Mouse (Mus musculus): ENCODE measurements at regions not wholly inside any gene's neighbourhood (a gene's known extent, or its start where the extent isn't known, plus 50 kb on each side); places are given as distances from the start of the nearest gene placed in this dataset.

- DNase-seq (ENCODE audit: extremely low spot score, low spot score) = no peak
- Histone ChIP-seq H3K27me3 (ENCODE audit: poor library complexity, severe bottlenecking) (no peaks in the 10 kb centered on the region), H3K4me3 (no peak overlapping the region), H3K4me1 (no peaks in the 10 kb centered on the region), H3K36me3 (replicated peaks) (no peaks in the 10 kb centered on the region), H3K9me3 (no peaks in the 10 kb centered on the region), H3K27ac (no peak overlapping the region)
- 88% methylated on average over 3 of the region's 3 CpGs for WGBS
These were observed 50.8 kb upstream of the Rpl10-ps3 start for GRCm38 (mm10) chr9:50395543-50395942.

- Histone ChIP-seq H3K4me1 (no peaks in the 10 kb centered on the region), H3K9me3 (no peaks in the 10 kb centered on the region), H3K27ac (no peak overlapping the region), H3K4me3 (no peak overlapping the region), H3K36me3 (replicated peaks) (no peaks in the 10 kb centered on the region), H3K27me3 (ENCODE audit: poor library complexity, severe bottlenecking) (no peaks in the 10 kb centered on the region)
- DNase-seq (ENCODE audit: extremely low spot score, low spot score) = no peak
- WGBS = 90% methylated on average over 7 of the region's 7 CpGs
These were observed 51.3 kb upstream of the Rpl10-ps3 start for GRCm38 (mm10) chr9:50396051-50396450.

- no peak for DNase-seq (ENCODE audit: extremely low spot score, low spot score)
- WGBS = 91% methylated on average over 4 of the region's 4 CpGs
These were observed 63.6 kb upstream of the Rpl10-ps3 start for GRCm38 (mm10) chr9:50408396-50408795.

GRCm38 (mm10) chr9:50408845-50409244, 64.1 kb upstream of the Rpl10-ps3 start:
- no peak for DNase-seq (ENCODE audit: extremely low spot score, low spot score)
- WGBS = 87% methylated on average over 4 of the region's 4 CpGs
- Histone ChIP-seq H3K36me3 (replicated peaks) (no peaks in the 10 kb centered on the region), H3K27me3 (ENCODE audit: poor library complexity, severe bottlenecking) (no peaks in the 10 kb centered on the region), H3K27ac (no peak overlapping the region), H3K9me3 (no peaks in the 10 kb centered on the region), H3K4me1 (no peaks in the 10 kb centered on the region), H3K4me3 (no peak overlapping the region)

More at GRCm38 (mm10) chr9:50408396-50408795, 63.6 kb upstream of the Rpl10-ps3 start:
- Histone ChIP-seq H3K4me3 (no peak overlapping the region), H3K27ac (no peak overlapping the region), H3K4me1 (no peaks in the 10 kb centered on the region), H3K36me3 (replicated peaks) (no peaks in the 10 kb centered on the region), H3K27me3 (ENCODE audit: poor library complexity, severe bottlenecking) (no peaks in the 10 kb centered on the region), H3K9me3 (no peaks in the 10 kb centered on the region)

- WGBS = 90% methylated on average over 8 of the region's 8 CpGs
- DNase-seq (ENCODE audit: extremely low spot score, low spot score) = no peak
- Histone ChIP-seq H3K27ac (no peak overlapping the region), H3K4me1 (no peaks in the 10 kb centered on the region), H3K27me3 (ENCODE audit: poor library complexity, severe bottlenecking) (no peaks in the 10 kb centered on the region), H3K36me3 (replicated peaks) (no peaks in the 10 kb centered on the region), H3K9me3 (no peaks in the 10 kb centered on the region), H3K4me3 (no peak overlapping the region)
These were observed 68.2 kb upstream of the Rpl10-ps3 start for GRCm38 (mm10) chr9:50412986-50413385.

- no peaks in the 10 kb centered on the region for H3K27me3 ChIP-seq (ENCODE audit: poor library complexity, severe bottlenecking)
- H3K4me1 ChIP-seq = no peaks in the 10 kb centered on the region
- no peak for DNase-seq (ENCODE audit: extremely low spot score, low spot score)
- no peaks in the 10 kb centered on the region for H3K36me3 ChIP-seq (replicated peaks)
- H3K27ac ChIP-seq = no peak overlapping the region
- no peaks in the 10 kb centered on the region for H3K9me3 ChIP-seq
- no peak overlapping the region for H3K4me3 ChIP-seq
- 87% methylated on average over 9 of the region's 9 CpGs for WGBS
These were observed 69.0 kb upstream of the Rpl10-ps3 start for GRCm38 (mm10) chr9:50413514-50414335.

GRCm38 (mm10) chr9:50414796-50415340, 70.1 kb upstream of the Rpl10-ps3 start:
- DNase-seq (ENCODE audit: extremely low spot score, low spot score) = no peak
- Histone ChIP-seq H3K4me1 (no peaks in the 10 kb centered on the region), H3K36me3 (replicated peaks) (no peaks in the 10 kb centered on the region), H3K9me3 (no peaks in the 10 kb centered on the region), H3K27ac (no peak overlapping the region), H3K4me3 (no peak overlapping the region), H3K27me3 (ENCODE audit: poor library complexity, severe bottlenecking) (no peaks in the 10 kb centered on the region)
- 78% methylated on average over 6 of the region's 6 CpGs for WGBS

GRCm38 (mm10) chr9:50416677-50417076, 71.9 kb upstream of the Rpl10-ps3 start:
- DNase-seq (ENCODE audit: extremely low spot score, low spot score) = no peak
- Histone ChIP-seq H3K27me3 (ENCODE audit: poor library complexity, severe bottlenecking) (no peaks in the 10 kb centered on the region), H3K4me1 (no peaks in the 10 kb centered on the region), H3K36me3 (replicated peaks) (no peaks in the 10 kb centered on the region), H3K9me3 (0 out of 2 replicates have a peak, but pooled peaks cover 8% of the 10 kb centered on the region), H3K4me3 (no peak overlapping the region), H3K27ac (no peak overlapping the region)
- 80% methylated on average over 3 of the region's 3 CpGs for WGBS

- Histone ChIP-seq H3K4me3 (no peak overlapping the region), H3K27ac (no peak overlapping the region), H3K9me3 (0 out of 2 replicates have a peak, but pooled peaks cover 8% of the 10 kb centered on the region), H3K27me3 (ENCODE audit: poor library complexity, severe bottlenecking) (no peaks in the 10 kb centered on the region), H3K4me1 (no peaks in the 10 kb centered on the region), H3K36me3 (replicated peaks) (no peaks in the 10 kb centered on the region)
- DNase-seq (ENCODE audit: extremely low spot score, low spot score) = no peak
- 95% methylated on average over 2 of the region's 2 CpGs for WGBS
These were observed 73.3 kb upstream of the Plet1 start for GRCm38 (mm10) chr9:50421061-50421460.

GRCm38 (mm10) chr9:50421572-50422285, 72.6 kb upstream of the Plet1 start:
- Histone ChIP-seq H3K4me1 (no peaks in the 10 kb centered on the region), H3K27me3 (ENCODE audit: poor library complexity, severe bottlenecking) (no peaks in the 10 kb centered on the region), H3K9me3 (0 out of 2 replicates have a peak, but pooled peaks cover 8% of the 10 kb centered on the region), H3K4me3 (no peak overlapping the region), H3K36me3 (replicated peaks) (no peaks in the 10 kb centered on the region), H3K27ac (no peak overlapping the region)
- no peak for DNase-seq (ENCODE audit: extremely low spot score, low spot score)
- 87% methylated on average over 23 of the region's 23 CpGs for WGBS

GRCm38 (mm10) chr9:50425866-50426495, 68.3 kb upstream of the Plet1 start:
- 54% methylated on average over 4 of the region's 4 CpGs for WGBS

GRCm38 (mm10) chr9:50430147-50430546, 64.2 kb upstream of the Plet1 start:
- H3K27ac ChIP-seq = no peak overlapping the region
- no peaks in the 10 kb centered on the region for H3K36me3 ChIP-seq (replicated peaks)
- H3K9me3 ChIP-seq = no peaks in the 10 kb centered on the region
- no peaks in the 10 kb centered on the region for H3K4me1 ChIP-seq
- 0 out of 2 replicates have a peak, but pooled peaks cover 4% of the 10 kb centered on the region for H3K27me3 ChIP-seq (ENCODE audit: poor library complexity, severe bottlenecking)
- H3K4me3 ChIP-seq = no peak overlapping the region
- DNase-seq (ENCODE audit: extremely low spot score, low spot score) = no peak
- 88% methylated on average over 7 of the region's 7 CpGs for WGBS

More at GRCm38 (mm10) chr9:50425866-50426495, 68.3 kb upstream of the Plet1 start:
- H3K27me3 ChIP-seq (ENCODE audit: poor library complexity, severe bottlenecking) = 0 out of 2 replicates have a peak, but pooled peaks cover 4% of the 10 kb centered on the region
- H3K4me1 ChIP-seq = no peaks in the 10 kb centered on the region
- H3K27ac ChIP-seq = no peak overlapping the region
- no peaks in the 10 kb centered on the region for H3K36me3 ChIP-seq (replicated peaks)
- H3K4me3 ChIP-seq = no peak overlapping the region
- H3K9me3 ChIP-seq = 0 out of 2 replicates have a peak, but pooled peaks cover 4% of the 10 kb centered on the region
- no peak for DNase-seq (ENCODE audit: extremely low spot score, low spot score)
